In genomic region chr6:57701686-57702085, GRCm38 (mm10) we compare ENCODE assay signal across 9 mouse cellular contexts. TPM values are rescaled to one million over a fixed set of nuclear protein-coding genes. Genes with fewer than 3 reads are reported as not detected.
DNase-seq lines count a peak whose midpoint lies in the region; ATAC-seq and TF ChIP-seq lines count a peak whose summit lies in the region.
"Had no signal": no experiment of that assay in that cellular context is flagged by ENCODE, and none has a peak within 500 bp of the region (broad histone marks: within the 10 kb centered on the region; RNA-seq: fewer than 3 reads in every experiment).

No protein-coding gene starts in this region.

- intact Hi-C loops in heart, adult 2 months (cut with DNase I): loop anchor here (5.0 to 10.0 kb wide), 2 partner anchors 164 to 987 kb away; partner anchors contain the start of genes Avl9 and Ppm1k

- DNase-seq in cerebellum, adult 9-11 months: peak; percentile 20
- no peak for DNase-seq in cerebellum, postnatal 4 days (ENCODE audit: low spot score in 2 of 2)
- DNase-seq in neural tube, embryonic 11.5 days (ENCODE audit: low spot score): peak; percentile 17
- no peak for DNase-seq in neural tube, embryonic 10.5 days (ENCODE audit: extremely low spot score, low spot score)
- DNase-seq in limb, embryonic 14.5 days (ENCODE audit: low spot score): no peak
- no peak for DNase-seq in right cerebral cortex, postnatal 14 days
- no peak for DNase-seq in heart, adult 2 months

- no peak overlapping the region; the same call in 1 of the 2 replicates for H3K4me3 ChIP-seq in neural tube, embryonic 11.5 days (ENCODE audit: low read depth, low read length)
- peak overlapping the region; percentile 63 for H3K4me3 ChIP-seq in limb, embryonic 14.5 days (replicated peaks; ENCODE audit: low read length)
- H3K4me3 ChIP-seq in olfactory bulb, adult 2 months (ENCODE audit: insufficient read depth, low read depth, low read length): no peak overlapping the region
- no peak overlapping the region for H3K4me3 ChIP-seq in heart, adult 2 months

- no peaks in the 10 kb centered on the region for H3K9me3 ChIP-seq in neural tube, embryonic 11.5 days (ENCODE audit: control insufficient read depth, low read length)
- no peaks in the 10 kb centered on the region for H3K9me3 ChIP-seq in limb, embryonic 14.5 days (ENCODE audit: control insufficient read depth, low read length)

- peaks cover 2% of the 10 kb centered on the region; the same call in 1 of the 2 replicates for H3K79me2 ChIP-seq in heart, adult 2 months (replicated peaks; ENCODE audit: control insufficient read depth, insufficient read depth, low read length)

- no peak for ATAC-seq in neural tube, embryonic 11.5 days (ENCODE audit: insufficient read depth, low FRiP score, low TSS enrichment)
- ATAC-seq in limb, embryonic 14.5 days (ENCODE audit: low FRiP score, low read depth): no peak
- ATAC-seq: activated CD4-positive, CD25-positive, alpha-beta regulatory T cell, adult 4 months had no signal

- TF ChIP-seq POLR2A in limb, embryonic 14.5 days (IDR thresholded peaks at IDR 0.05; ENCODE audit: borderline replicate concordance, extremely low read depth, insufficient read depth, insufficient read length): no peak
- TF ChIP-seq POLR2A in olfactory bulb, adult 2 months (IDR thresholded peaks at IDR 0.05; ENCODE audit: insufficient read depth, low read depth, low read length): no peak
- no peak for TF ChIP-seq POLR2A in heart, adult 2 months (IDR thresholded peaks at IDR 0.05; ENCODE audit: insufficient read depth, low read depth, low read length)

- H3K27ac ChIP-seq in neural tube, embryonic 11.5 days (ENCODE audit: low read depth, low read length): no peak overlapping the region
- H3K27ac ChIP-seq in limb, embryonic 14.5 days (replicated peaks; ENCODE audit: low read depth, low read length): peak overlapping the region; percentile 96; the same call in 1 of the 2 replicates
- H3K27ac ChIP-seq in olfactory bulb, adult 2 months (ENCODE audit: insufficient read depth, low read depth, low read length): peak overlapping the region; percentile 77
- H3K27ac ChIP-seq in heart, adult 2 months: no peak overlapping the region; the same call in 1 of the 2 replicates

- no peak overlapping the region for H3K4me2 ChIP-seq in neural tube, embryonic 11.5 days (ENCODE audit: low read depth)
- peak overlapping the region; percentile 68 for H3K4me2 ChIP-seq in limb, embryonic 14.5 days (replicated peaks; ENCODE audit: low read depth, low read length, severe bottlenecking)

- whole genome bisulfite sequencing in neural tube, embryonic 11.5 days: 64% methylated on average over 4 of the region's 4 CpGs
- 69% methylated on average over 4 of the region's 4 CpGs for WGBS in limb, embryonic 14.5 days
- 40% methylated on average over 4 of the region's 4 CpGs for WGBS in olfactory bulb, adult 2 months
- WGBS in heart, adult 2 months: 62% methylated on average over 4 of the region's 4 CpGs

- H3K9ac ChIP-seq in neural tube, embryonic 11.5 days (ENCODE audit: low read length): no peak overlapping the region
- no peak overlapping the region; the same call in 1 of the 2 replicates for H3K9ac ChIP-seq in limb, embryonic 14.5 days (ENCODE audit: low read depth, low read length, severe bottlenecking)
- H3K9ac ChIP-seq in heart, adult 2 months (ENCODE audit: low read depth, low read length): no peak overlapping the region

- H3K27me3 ChIP-seq in neural tube, embryonic 11.5 days (ENCODE audit: control insufficient read depth, insufficient read depth, low read length): no peaks in the 10 kb centered on the region
- H3K27me3 ChIP-seq in limb, embryonic 14.5 days (ENCODE audit: control insufficient read depth, insufficient read depth, low read length): no peaks in the 10 kb centered on the region
- no peaks in the 10 kb centered on the region for H3K27me3 ChIP-seq in heart, adult 2 months (ENCODE audit: control insufficient read depth, insufficient read depth, low read length)

- no peaks in the 10 kb centered on the region for H3K4me1 ChIP-seq in neural tube, embryonic 11.5 days (ENCODE audit: control insufficient read depth, insufficient read depth, low read length)
- peaks cover 4% of the 10 kb centered on the region; the same call in 1 of the 2 replicates for H3K4me1 ChIP-seq in limb, embryonic 14.5 days (ENCODE audit: control insufficient read depth, insufficient read depth, low read length)
- H3K4me1 ChIP-seq in olfactory bulb, adult 2 months (ENCODE audit: control insufficient read depth, insufficient read depth, low read length): no peaks in the 10 kb centered on the region
- no peaks in the 10 kb centered on the region for H3K4me1 ChIP-seq in heart, adult 2 months (ENCODE audit: control insufficient read depth, insufficient read depth, low read length)

- no peaks in the 10 kb centered on the region for H3K36me3 ChIP-seq in neural tube, embryonic 11.5 days (ENCODE audit: control insufficient read depth, insufficient read depth, low read length)
- H3K36me3 ChIP-seq in limb, embryonic 14.5 days (ENCODE audit: control insufficient read depth, insufficient read depth, low read length): no peaks in the 10 kb centered on the region
- peaks cover 4% of the 10 kb centered on the region; the same call in 1 of the 2 replicates for H3K36me3 ChIP-seq in heart, adult 2 months (ENCODE audit: control insufficient read depth, insufficient read depth, low read length)

- TF ChIP-seq EP300 in heart, adult 2 months (IDR thresholded peaks at IDR 0.05; ENCODE audit: insufficient read depth, low read depth, low read length): no peak

- TF ChIP-seq CTCF in olfactory bulb, adult 2 months (IDR thresholded peaks at IDR 0.05; ENCODE audit: insufficient read depth, low read depth, low read length): no peak
- TF ChIP-seq CTCF in heart, adult 2 months (IDR thresholded peaks at IDR 0.05): no peak

RNA-seq across cellular contexts. Expression of gene Lancl2, which starts 0.7 kb away (rescaled TPM):
- 48.9 and 52.8 TPM in 2 replicates for polyA plus RNA-seq in neural tube, embryonic 11.5 days (2014; fragmentation: Nextera tagmentation; extraction: Ambion mirVana)
- polyA plus RNA-seq in limb, embryonic 14.5 days (2012; rRNA removed): 15.5 and 17.8 TPM in 2 replicates
- polyA plus RNA-seq in limb, embryonic 14.5 days (2014; fragmentation: Nextera tagmentation; extraction: Ambion mirVana): 23.0 and 27.6 TPM in 2 replicates
- not detected in 2 replicates for polyA plus RNA-seq in olfactory bulb, adult 2 months (2012; ENCODE audit: insufficient read depth, insufficient read length, low replicate concordance, missing spikeins)
- total RNA-seq in heart, adult 2 months (2021): 10 to 100 TPM; 12.7 to 13.1 TPM
- polyA plus RNA-seq in heart, adult 2 months (2012; rRNA removed): 4.5 and 10.1 TPM in 2 replicates

RNA-seq across cellular contexts. Expression of gene Pyurf, which starts 9.8 kb away (rescaled TPM):
- 21.0 and 21.8 TPM in 2 replicates for polyA plus RNA-seq in neural tube, embryonic 11.5 days (2014; fragmentation: Nextera tagmentation; extraction: Ambion mirVana)
- polyA plus RNA-seq in limb, embryonic 14.5 days (2012; rRNA removed): 9.9 and 11.7 TPM in 2 replicates
- 14.6 and 14.7 TPM in 2 replicates for polyA plus RNA-seq in limb, embryonic 14.5 days (2014; fragmentation: Nextera tagmentation; extraction: Ambion mirVana)
- not detected in 2 replicates for polyA plus RNA-seq in olfactory bulb, adult 2 months (2012; ENCODE audit: insufficient read depth, insufficient read length, low replicate concordance, missing spikeins)
- total RNA-seq in heart, adult 2 months (2021): 10 to 100 TPM; 21.5 to 24.6 TPM
- polyA plus RNA-seq in heart, adult 2 months (2012; rRNA removed): 20.3 and 38.6 TPM in 2 replicates

Comparison
In these comparisons a context has a peak if more than half of its experiments do, and no peak if none do; other contexts are left out.
1. DNase-seq: peak in cerebellum, adult 9-11 months (single experiment) and neural tube, embryonic 11.5 days (single experiment); none in cerebellum, postnatal 4 days (0 of 2), neural tube, embryonic 10.5 days (single experiment), limb, embryonic 14.5 days (single experiment), right cerebral cortex, postnatal 14 days (single experiment) and heart, adult 2 months (0 of 2).
2. H3K27ac ChIP-seq: peak in limb, embryonic 14.5 days (single experiment) and olfactory bulb, adult 2 months (single experiment); none in neural tube, embryonic 11.5 days (single experiment) and heart, adult 2 months (single experiment).
3. RNA of gene Pyurf, which starts 9.8 kb away (polyA plus RNA-seq): 21.0 to 21.8 TPM in neural tube, embryonic 11.5 days, 20.3 to 38.6 TPM in heart, adult 2 months and 9.9 to 14.7 TPM in limb, embryonic 14.5 days; not detected in olfactory bulb, adult 2 months; every median in the first group is over 10 times any median in the second.